Mouse (Mus musculus) neural tube, embryonic 14.5 days (tissue): ENCODE data around the gene Frem2. TPM values are rescaled to one million over a fixed set of nuclear protein-coding genes. Genes with fewer than 3 reads are reported as not detected.

Experiments used
- ATAC-seq: fragments of 200-750 bp; cut with Nextera tagmentation; 2 replicates; pipeline ENCODE4 v1.8.0; 2017; ENCODE audit warnings: low read depth, mild to moderate bottlenecking, moderate TSS enrichment, moderate library complexity
- H3K27ac ChIP-seq: fragments of 300-500 bp; sonication (generic); 2 replicates; pipeline ENCODE4 v1.5.1; 2014; ENCODE audit warnings: low read depth, mild to moderate bottlenecking, control low read depth, low read length, moderate library complexity, mixed read lengths
- H3K27me3 ChIP-seq: fragments of 300-500 bp; sonication (generic); 2 replicates; pipeline ENCODE4 v1.6.1; 2014; ENCODE audit warnings: low read length; ENCODE audit not compliant: control insufficient read depth, insufficient read depth
- H3K36me3 ChIP-seq: fragments of 300-500 bp; sonication (generic); 2 replicates; pipeline ENCODE4 v1.6.1; 2014; ENCODE audit warnings: low read length, mixed read lengths; ENCODE audit not compliant: control insufficient read depth, insufficient read depth
- H3K4me1 ChIP-seq: fragments of 300-500 bp; sonication (generic); 2 replicates; pipeline ENCODE4 v1.6.1; 2014; ENCODE audit warnings: low read length; ENCODE audit not compliant: control insufficient read depth, insufficient read depth
- H3K4me2 ChIP-seq: fragments of 300-500 bp; sonication (generic); 2 replicates; pipeline ENCODE4 v1.6.1; 2014; ENCODE audit warnings: mild to moderate bottlenecking, low read depth, low read length, control low read depth
- H3K4me3 ChIP-seq: fragments of 300-500 bp; sonication (generic); 2 replicates; pipeline ENCODE4 v1.5.1; 2014; ENCODE audit warnings: low read depth, low read length, control low read depth, mixed read lengths
- H3K9ac ChIP-seq: fragments of 300-500 bp; sonication (generic); replicated peaks from 2 replicates; pipeline ENCODE4 v1.6.1; 2014; ENCODE audit warnings: low read depth, mild to moderate bottlenecking, control low read depth, low read length, mixed read lengths
- H3K9me3 ChIP-seq: fragments of 300-500 bp; sonication (generic); 2 replicates; pipeline ENCODE4 v1.6.1; 2016; ENCODE audit warnings: low read length; ENCODE audit not compliant: control insufficient read depth
- WGBS: fragments of 180-500 bp; shearing (Covaris S2); extraction: QIAGEN DNeasy Blood & Tissue Kit; methylation state at CpG from one replicate; pipeline ENCODE4 v1.1.7; 2014; 5-methylcytosine and 5-hydroxymethylcytosine counted together
- polyA plus RNA-seq: library from polyadenylated mRNA; unstranded; fragments of >200 nt; fragmentation: Nextera tagmentation; extraction: Ambion mirVana; gene quantifications from 2 replicates; pipeline ENCODE4 v1.2.1, GENCODE M21; 2014

The Frem2 gene
- polyA plus RNA-seq, 1 experiment from 2014 or later: 1.6 TPM

GRCm38 (mm10) chr3:53472061-53472460, 185.1 kb downstream of the Frem2 start:
- Histone ChIP-seq H3K27ac (no peak overlapping the region), H3K4me1 (peaks cover 3% of the 10 kb centered on the region; the same call in 1 of the 2 replicates), H3K4me2 (no peak overlapping the region), H3K4me3 (no peak overlapping the region), H3K27me3 (no peaks in the 10 kb centered on the region), H3K9me3 (no peaks in the 10 kb centered on the region), H3K9ac (no peak overlapping the region), H3K36me3 (peaks cover 38% of the 10 kb centered on the region)
- no peak for ATAC-seq
- WGBS: 97% methylated on average over 5 of the region's 5 CpGs

GRCm38 (mm10) chr3:53469650-53470049, 187.5 kb downstream of the Frem2 start:
- H3K27me3 ChIP-seq: no peaks in the 10 kb centered on the region
- no peaks in the 10 kb centered on the region for H3K9me3 ChIP-seq
- no peak for ATAC-seq
- H3K36me3 ChIP-seq: peaks cover 30% of the 10 kb centered on the region
- WGBS: 96% methylated on average over 5 of the region's 5 CpGs
- peaks cover 26% of the 10 kb centered on the region for H3K4me1 ChIP-seq
- H3K9ac ChIP-seq: no peak overlapping the region
- no peak overlapping the region for H3K27ac ChIP-seq
- H3K4me2 ChIP-seq: no peak overlapping the region
- H3K4me3 ChIP-seq: no peak overlapping the region

GRCm38 (mm10) chr3:53467356-53467755, 189.8 kb downstream of the Frem2 start:
- H3K27me3 ChIP-seq: no peaks in the 10 kb centered on the region
- no peaks in the 10 kb centered on the region for H3K9me3 ChIP-seq
- WGBS: 78% methylated on average over 5 of the region's 5 CpGs
- no peak overlapping the region for H3K4me3 ChIP-seq
- no peak for ATAC-seq
- H3K9ac ChIP-seq: no peak overlapping the region
- H3K36me3 ChIP-seq: peaks cover 10% of the 10 kb centered on the region
- no peak overlapping the region for H3K27ac ChIP-seq
- peaks cover 27% of the 10 kb centered on the region for H3K4me1 ChIP-seq
- H3K4me2 ChIP-seq: no peak overlapping the region

- H3K4me1 ChIP-seq: peaks cover 31% of the 10 kb centered on the region
- H3K9ac ChIP-seq: no peak overlapping the region; the same call in 1 of the 2 replicates
- no peaks in the 10 kb centered on the region for H3K27me3 ChIP-seq
- ATAC-seq: no peak
- H3K27ac ChIP-seq: no peak overlapping the region
- no peaks in the 10 kb centered on the region for H3K9me3 ChIP-seq
- H3K36me3 ChIP-seq: peaks cover 3% of the 10 kb centered on the region
- WGBS: 56% methylated on average over 9 of the region's 9 CpGs
- H3K4me3 ChIP-seq: no peak overlapping the region
- H3K4me2 ChIP-seq: peak overlapping the region; percentile 59; the same call in 1 of the 2 replicates
Observed at GRCm38 (mm10) chr3:53466481-53466880, 190.7 kb downstream of the Frem2 start.

DNA sequence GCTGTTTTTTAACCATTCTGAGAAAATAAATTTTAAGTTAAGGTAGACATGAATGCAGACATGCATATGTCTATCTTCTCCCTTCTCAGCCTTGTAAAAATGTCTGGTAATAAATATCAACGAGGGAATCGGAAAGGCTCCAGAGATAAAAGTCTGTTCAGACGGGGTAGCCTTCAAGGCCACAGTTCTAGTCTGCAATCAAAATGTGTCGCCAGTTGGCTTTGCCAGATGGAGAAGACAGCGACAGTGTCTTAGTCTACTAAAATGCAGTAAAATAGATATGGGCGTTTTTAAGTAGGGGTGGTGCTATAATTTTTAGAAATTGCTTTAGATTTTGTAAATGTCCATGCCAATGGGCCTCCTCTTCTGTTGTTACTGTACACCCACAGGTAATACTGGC, 191.8 kb downstream of the Frem2 start:
- H3K4me2 ChIP-seq: peak overlapping the region; percentile 59
- H3K27me3 ChIP-seq: no peaks in the 10 kb centered on the region
- H3K4me3 ChIP-seq: peak overlapping the region; percentile 81
- peaks cover 5% of the 10 kb centered on the region; the same call in 1 of the 2 replicates for H3K36me3 ChIP-seq
- H3K27ac ChIP-seq: no peak overlapping the region
- H3K4me1 ChIP-seq: peaks cover 31% of the 10 kb centered on the region
- no peak overlapping the region for H3K9ac ChIP-seq
- no peaks in the 10 kb centered on the region for H3K9me3 ChIP-seq
- ATAC-seq: no peak
- 45% methylated on average over 6 of the region's 6 CpGs for WGBS

DNA sequence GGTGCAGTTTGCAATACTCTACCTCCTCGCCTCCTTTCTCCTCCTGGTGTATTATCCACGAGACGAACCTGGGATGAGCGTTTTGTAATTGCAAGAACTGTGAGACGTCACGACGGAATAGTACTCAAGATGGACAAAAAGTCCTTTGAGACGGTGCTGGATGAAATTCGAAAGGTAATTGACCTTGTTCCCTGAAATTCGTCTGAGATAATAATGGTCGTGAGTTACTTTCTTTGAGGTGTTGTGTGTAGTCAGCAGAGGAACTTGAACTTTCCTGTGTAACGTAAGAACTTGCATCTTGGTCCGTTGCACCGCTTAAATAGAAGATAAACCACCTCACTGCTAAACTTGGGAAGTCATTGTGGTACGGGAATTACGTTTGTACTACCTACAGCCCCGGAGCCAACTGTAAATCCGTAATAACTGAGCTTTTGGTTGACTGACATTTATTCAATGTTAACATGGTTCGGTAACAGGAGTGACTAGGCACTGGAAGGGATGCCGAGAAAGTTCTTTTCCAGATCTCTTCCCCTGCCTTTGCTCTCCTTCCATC, 192.9 kb downstream of the Frem2 start:
- peak overlapping the region; percentile 59 for H3K4me2 ChIP-seq
- ATAC-seq: no peak
- H3K4me3 ChIP-seq: peak overlapping the region; percentile 81
- H3K27ac ChIP-seq: peak overlapping the region; percentile 93
- H3K9me3 ChIP-seq: no peaks in the 10 kb centered on the region
- no peaks in the 10 kb centered on the region for H3K27me3 ChIP-seq
- peak overlapping the region; percentile 74 for H3K9ac ChIP-seq
- peaks cover 8% of the 10 kb centered on the region; the same call in 1 of the 2 replicates for H3K36me3 ChIP-seq
- WGBS: under 1% methylated on average over 20 of the region's 20 CpGs
- peaks cover 31% of the 10 kb centered on the region for H3K4me1 ChIP-seq

Other genes with a start within 250 kb of the Frem2 start
- gene Nhlrc3, start 194.0 kb downstream of the Frem2 start, polyA plus RNA-seq: 9.9 and 12.0 TPM in 2 replicates
- 19.4 and 23.9 TPM in 2 replicates for gene Proser1, start 193.7 kb downstream of the Frem2 start, polyA plus RNA-seq
- gene Stoml3, start 168.7 kb downstream of the Frem2 start, polyA plus RNA-seq: 0.19 TPM in 1 of 2 replicates, not detected in the other
- gene Gm10985, start 187.7 kb upstream of the Frem2 start, polyA plus RNA-seq: not detected in 2 replicates
- gene Ufm1, start 206.5 kb upstream of the Frem2 start, polyA plus RNA-seq: 77.1 and 78.6 TPM in 2 replicates